Mouse (Mus musculus): ENCODE measurements around the gene F2r.

Gene F2r

DNA sequence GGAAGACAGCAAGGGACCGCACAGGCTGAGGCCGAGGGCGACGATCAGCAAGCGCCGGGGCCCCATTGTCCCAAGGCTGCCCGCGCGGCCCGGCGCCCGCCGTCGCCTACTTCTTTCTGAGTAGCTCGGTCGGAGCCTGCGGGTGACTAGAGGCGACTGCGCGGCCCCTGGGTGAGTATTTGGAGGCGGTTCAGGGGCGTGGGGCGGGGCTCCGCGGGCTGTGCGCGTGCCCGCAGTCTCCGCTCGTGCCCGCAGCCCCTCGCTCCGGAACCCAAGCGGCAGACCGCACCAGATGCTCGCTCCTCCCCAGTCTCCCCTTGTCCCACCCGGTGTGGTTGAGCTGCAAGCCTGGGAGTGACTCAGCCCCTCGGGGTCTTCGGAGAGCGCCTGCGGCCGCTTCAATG lies at the start of gene F2r:
F2r (minus strand) TSS at position 179 of the 404 bp plus-strand sequence.
- peak; percentile 41 for DNase-seq (ENCODE audit: low spot score in 2 of 2)

DNA sequence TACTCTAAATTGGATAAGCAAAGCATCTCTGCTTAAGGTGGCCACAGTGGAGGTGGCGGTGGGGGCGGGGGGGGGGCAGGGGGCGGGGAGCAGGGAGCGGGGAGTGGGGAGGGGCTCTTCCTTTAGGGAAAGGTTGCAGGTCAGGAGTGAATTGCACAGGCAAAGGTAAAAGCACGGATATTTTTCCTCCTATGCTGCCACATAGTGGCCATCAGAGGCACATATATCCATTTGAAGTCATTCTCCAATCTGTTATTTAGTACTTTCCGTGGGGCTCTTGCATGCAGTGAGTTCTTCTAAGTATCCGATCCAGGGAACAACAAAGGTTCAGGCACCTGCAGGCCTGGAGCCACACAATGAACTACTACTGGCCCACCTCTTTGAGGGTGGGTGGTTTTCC lies 49.0 kb upstream of the F2r start:
- no peak for DNase-seq (ENCODE audit: low spot score in 2 of 2)

DNA sequence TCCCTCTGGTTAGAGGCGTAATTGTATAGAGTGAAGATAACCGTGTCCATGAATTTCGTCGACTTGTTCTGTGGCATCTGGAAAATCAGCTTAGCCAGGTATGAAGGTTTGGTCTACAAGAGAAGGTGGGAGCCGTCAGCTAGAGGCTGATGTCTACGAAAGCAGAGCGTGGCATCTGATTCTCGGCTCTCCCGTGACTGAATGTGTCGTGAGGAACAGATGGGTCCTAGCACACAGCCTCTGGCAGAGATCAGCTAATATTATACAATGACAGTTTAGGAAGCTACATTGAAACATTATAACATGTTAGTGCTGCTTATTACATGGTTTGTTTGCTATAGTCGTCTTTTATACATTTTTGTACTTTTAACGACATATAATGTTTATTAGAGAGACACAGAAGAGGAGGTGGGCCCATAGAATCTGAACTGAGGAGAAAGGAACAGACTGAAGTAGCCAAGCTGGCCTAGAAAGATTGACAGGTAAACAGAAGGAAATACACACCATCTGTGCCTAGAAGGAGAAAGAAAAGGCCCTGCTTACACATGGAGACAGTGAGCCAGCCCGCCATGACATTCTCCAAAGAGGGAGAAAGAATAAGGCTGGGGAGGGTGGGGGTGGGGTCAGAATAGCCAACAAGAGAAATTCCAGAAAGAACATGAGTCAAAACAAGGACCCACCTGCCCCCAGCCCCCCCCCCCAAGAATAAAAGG lies 47.5 kb upstream of the F2r start:
- DNase-seq (ENCODE audit: low spot score in 2 of 2), result no peak

DNA sequence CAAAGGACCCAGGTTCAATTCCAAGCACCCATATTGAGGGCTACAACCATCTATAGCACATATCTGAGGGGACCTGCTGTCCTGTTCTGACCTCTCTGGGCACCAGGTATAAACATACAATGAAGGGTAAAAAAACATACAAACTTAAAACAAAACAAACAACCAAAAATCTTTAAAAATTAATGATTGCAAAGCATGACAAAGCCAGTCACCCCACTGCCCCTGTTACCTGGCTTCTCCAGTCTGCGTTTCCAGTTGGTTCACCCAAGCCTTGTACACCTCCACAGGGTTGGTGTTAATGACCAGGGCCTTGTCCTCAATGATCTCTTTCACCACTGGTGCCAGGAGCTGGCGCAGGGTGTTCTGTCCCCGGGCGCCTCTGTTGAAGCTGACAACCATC lies 45.5 kb upstream of the F2r start:
- no peak for DNase-seq (ENCODE audit: low spot score in 2 of 2)

DNA sequence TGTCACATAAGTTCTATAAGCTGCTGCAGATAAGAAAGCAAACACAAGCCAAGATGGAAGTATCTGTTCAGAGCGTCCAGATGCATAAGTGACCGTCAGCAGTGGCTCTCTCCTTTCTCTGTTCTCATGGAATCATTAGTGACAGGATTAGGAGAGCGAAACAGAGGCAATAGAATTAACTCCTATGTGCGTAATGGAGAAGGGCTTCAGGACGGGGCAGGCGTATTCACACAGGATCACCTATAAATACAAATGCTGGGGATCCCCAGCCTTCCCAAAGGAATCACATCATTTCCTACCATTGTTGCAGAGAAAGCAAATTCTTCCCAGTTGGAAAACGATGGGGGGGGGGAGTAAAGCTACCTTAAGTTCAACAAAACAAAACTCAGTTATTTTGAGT lies 41.1 kb upstream of the F2r start:
- DNase-seq (ENCODE audit: low spot score in 2 of 2), result no peak

DNA sequence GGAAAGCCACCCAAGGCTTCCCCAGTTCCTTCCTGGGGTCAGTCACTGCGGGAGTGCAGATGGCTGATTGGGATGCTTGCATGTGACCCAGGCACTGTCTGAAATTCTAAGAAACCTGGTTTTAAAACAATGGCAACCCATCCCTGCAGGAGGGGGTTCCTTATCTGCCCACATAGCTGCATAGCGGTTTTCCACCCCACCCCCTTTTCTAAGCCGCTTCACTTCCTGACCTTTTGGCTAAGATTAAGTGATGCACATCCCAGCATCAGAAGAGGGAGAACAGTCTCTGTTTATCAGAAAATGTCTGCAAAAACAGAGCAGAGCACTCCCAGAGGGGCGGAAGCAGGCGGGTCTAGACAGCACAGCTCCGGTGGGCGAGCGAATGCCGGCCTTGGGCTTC lies 38.9 kb upstream of the F2r start:
- DNase-seq (ENCODE audit: low spot score in 2 of 2), result no peak

DNA sequence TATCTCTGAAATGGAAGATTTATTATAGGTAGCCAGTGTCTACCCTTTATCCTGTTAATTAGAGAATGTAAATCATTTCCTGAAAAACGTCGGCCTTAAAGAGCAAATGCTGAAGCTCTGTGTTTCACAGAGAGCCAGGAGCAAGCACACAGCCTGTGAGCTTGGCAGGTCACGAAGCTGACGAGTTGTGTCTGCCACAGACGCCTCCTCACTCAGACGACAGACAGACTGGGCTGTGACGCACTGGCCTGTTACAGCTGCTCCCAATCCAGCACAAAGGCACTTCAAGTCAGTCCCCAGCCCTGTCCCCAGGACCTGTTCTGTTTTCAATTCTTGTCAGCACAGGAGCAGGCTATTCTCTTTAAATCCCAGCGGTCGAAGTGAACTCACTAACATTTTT lies 37.0 kb upstream of the F2r start:
- DNase-seq (ENCODE audit: low spot score in 2 of 2), result peak in 1 of 2 experiments; percentile 13

DNA sequence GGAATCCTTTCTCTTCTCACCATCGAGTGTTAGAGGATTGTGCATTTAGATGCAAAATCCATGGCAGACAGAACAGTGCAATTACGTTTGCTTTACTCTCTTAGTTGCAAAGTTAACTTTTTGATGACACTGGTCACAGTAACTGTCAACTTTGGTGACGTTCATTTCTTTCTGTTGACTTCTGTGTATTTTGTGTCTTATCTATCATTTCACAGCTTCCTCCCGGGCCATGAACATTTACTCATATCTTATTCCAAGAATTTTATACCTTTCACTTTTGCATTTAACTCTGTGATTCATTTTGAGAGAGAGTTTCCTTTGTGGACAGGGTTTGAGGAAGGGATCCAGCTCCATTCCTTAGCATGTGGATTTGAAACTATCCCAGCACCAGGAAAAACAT lies 35.4 kb upstream of the F2r start:
- no peak for DNase-seq (ENCODE audit: low spot score in 2 of 2)

DNA sequence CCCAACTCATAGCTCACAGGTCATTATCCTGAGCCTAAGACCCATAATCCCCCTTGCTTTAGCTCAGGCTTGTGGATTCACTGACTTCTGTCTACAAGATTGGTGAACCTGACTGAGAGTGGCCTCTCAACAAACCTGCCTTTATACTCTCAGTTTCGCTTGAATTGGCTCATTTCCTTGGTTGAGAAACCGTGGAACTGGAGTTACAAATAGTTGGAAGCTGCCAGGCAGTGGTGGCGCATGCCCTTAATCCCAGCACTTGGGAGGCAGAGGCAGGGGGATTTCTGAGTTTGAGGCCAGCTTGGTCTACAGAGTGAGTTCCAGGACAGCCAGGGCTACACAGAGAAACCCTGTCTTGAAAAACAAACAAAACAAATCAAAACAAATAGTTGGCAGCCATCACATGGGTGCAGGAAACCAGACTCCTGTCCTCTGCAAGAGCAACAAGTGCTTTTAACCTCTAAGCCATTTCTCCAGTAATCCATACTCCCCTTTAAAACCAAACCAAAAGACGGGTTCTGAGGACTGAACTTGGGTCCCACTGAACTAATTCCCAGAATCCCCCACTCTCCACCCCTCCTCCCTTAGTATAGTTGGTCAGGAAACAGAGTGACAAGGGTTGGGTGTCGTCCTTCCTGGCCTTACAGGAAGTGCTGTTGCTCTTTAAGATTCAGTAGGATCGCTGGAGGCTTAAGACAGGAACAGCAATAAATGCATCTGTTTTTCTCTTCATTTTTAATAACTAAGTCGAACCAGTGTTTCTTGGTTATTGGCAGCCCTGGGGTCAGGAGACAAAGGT lies 33.8 kb upstream of the F2r start:
- no peak for DNase-seq (ENCODE audit: low spot score in 2 of 2)

DNA sequence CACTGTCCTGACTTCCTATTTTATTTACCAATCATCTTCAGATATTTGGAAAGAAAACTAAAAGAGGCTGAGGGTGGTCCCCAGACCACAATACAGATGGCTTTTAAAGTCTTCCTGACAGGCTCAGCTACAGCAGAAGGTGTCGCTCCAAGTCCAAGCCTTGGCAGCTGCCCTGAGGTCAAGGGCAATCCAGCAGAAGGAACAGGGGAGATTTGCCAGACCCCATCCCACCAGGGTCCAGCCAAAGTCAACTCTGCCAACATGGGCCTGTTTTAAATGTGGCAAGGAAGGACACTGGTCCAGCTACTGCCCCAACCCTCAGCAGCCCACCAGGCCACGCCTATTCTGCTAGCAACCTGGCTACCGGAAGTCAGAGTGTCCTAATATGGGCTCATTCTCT lies 31.7 kb upstream of the F2r start:
- no peak for DNase-seq (ENCODE audit: low spot score in 2 of 2)

DNA sequence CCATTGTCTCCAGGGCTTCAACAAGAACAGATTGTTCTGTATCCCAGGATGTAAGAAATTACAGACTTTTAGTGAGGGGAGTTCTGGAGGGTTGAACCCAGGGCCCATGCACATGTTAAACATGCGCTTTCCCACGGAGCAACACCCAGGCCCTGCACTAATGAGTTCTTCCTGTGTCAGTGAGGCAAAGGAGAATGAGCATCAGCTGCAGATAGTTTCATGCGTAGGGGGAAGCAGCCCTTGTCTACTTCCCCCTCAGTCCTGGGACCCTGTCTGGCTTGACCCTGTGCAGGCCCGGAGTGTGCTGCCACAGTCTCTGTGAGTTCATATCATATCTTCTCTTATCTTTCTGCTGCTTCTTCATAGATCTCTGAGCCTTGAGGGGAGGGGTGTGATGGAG lies 29.0 kb upstream of the F2r start:
- DNase-seq (ENCODE audit: low spot score in 2 of 2), result no peak

DNA sequence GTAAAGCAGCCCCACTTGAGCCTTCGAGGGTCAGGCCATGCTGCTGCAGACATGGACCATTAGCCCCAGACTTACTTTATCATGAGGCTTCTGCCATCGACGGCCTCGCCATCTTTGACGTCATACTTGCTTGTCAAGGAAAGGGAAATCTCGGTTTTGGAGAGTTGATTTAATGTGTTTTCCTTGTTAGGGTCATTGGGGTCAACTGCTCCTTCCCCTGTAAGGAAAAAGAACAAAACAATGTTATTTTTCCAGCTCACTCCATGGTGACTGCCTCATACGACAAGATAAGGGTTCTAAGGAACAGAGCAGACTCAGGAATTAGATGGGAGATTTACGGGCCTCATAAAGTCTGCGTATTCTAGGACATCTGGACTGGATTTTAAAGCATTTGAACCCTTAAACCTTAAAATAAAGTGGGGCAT lies 28.4 kb upstream of the F2r start:
- DNase-seq (ENCODE audit: low spot score in 2 of 2), result no peak

DNA sequence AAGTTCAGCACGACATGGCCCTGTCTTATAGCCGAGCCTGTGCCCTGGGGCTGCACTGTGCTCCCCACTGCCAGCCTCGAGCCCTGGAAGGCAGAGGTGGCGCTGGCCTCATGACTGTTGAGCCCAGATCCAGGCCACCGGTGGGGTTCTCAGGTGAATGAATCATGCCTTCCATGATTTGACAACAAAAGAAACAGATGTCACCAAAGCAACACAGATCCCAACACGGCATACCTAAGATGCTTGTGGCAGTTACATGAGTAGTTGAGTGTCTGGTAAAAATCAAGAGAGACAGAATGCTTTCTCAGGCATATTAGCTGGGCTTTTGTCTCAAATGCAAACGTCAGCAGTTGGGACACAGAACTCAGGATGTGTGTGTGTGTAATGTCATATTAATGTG lies 25.5 kb upstream of the F2r start:
- DNase-seq (ENCODE audit: low spot score in 2 of 2), result no peak

DNA sequence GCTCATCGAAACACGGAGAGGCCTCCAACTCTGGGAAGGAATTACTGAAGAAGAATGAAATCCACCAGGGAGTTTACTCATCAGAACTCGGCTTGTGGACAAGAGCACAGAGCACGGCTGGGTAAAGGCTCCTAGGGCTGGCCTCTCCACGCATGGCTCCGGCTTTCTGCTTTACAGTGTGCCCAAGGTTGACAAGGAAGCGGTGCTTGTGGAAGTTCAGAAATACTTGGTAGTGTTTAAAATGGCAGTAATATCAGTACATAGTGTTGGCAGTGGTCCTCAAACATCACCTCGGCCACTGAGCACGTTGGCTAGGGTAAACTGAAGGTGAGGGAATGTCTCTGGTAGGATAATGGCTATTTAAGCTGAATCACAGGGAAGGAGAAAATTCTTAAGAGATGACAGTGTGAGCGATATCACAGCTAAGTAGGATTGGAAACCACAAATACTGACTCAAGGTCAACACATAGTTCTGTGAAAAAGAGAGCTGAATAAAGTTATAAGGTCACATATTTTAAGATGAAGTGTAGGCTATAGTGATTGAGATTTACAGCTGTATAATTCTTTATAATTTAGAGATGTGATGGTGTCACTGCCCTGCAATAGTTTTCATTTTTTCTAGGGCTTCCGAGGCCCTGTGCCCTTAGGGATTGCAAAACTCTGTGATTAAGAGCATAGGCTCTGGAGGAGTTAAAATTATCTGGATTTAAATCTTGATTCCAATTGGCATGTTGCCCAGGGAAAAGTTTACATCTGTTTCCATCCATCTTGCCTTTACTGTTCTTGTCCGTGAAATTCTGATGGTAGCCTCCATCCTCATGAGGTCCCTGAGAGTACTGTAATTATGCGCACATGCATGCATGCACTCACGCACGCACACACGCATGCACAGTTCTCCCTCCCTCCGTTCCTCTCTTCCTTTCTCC lies 23.0 kb upstream of the F2r start:
- DNase-seq (ENCODE audit: low spot score in 2 of 2), result no peak

DNA sequence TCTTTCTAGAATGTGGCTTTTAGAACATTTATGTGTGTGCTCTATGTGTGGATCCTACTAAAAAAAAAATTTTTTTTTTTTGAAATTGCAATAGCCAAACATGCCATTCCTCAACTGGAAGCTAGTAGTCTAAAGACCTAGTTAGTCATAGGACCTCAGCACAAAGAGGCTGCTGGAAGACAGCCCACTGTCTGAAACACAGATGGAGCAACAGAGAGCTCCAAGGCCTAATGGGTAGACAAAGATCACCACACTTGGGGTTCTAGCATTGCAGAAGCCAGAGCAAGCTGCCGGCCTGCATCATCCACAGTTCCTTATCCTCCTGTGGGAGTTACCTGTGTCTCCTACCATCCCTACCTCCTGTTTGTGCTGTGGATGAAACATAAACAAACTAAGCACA lies 22.1 kb upstream of the F2r start:
- DNase-seq (ENCODE audit: low spot score in 2 of 2), result no peak

DNA sequence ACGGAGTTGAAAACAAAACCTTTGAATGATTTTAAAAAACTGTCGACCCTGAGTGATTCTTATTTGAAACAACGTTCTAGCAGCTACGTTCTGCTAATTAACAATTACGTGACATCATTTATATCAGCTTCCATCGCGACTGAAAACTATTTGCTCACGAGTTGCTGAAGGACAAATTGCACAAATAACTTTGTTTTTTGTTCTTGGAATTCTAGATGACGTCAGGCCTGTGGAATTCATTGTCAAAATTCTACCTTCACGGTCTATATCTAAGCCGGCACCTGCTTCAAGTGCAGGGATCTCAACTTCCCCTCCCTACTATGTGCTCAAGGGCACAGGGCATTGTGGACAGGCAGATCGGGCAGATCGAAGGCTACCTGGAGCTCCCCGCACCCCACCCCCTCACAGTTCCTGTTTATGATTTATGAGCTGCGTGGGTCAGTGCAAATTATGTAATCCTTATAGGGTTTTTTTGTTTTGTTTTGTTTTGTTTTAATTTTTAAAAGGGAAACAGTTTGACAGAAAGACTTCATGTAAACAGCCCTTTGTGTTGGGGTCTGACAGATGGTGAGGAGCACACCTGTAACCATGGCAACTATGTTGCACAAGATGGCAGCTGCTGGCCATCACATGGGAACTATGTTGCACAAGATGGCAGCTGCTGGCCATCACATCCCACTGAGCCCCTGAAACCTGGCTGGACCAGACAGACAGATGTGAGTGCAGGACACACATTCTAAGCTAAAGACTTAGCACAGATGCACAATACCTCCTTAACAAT lies 21.2 kb upstream of the F2r start:
- no peak for DNase-seq (ENCODE audit: low spot score in 2 of 2)

DNA sequence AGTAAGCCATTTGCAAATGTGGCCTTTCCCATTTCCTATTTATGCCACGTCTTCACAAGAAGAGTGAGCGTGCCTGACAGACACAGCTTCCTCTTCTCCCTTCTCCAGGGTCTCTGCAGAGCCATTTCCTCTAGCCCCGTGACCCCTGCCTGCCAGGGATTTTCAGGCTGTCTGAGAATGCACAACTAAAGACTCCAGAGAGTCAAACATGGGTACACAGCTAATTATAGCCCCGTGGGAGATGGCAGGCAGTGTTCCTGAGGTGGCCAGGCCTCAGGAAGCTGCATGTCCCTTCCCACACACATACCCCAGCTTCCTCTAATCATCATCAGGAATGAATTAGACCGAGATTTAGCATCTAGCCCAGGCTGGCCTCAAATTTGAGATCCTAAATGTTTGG lies 20.6 kb upstream of the F2r start:
- no peak for DNase-seq (ENCODE audit: low spot score in 2 of 2)

DNA sequence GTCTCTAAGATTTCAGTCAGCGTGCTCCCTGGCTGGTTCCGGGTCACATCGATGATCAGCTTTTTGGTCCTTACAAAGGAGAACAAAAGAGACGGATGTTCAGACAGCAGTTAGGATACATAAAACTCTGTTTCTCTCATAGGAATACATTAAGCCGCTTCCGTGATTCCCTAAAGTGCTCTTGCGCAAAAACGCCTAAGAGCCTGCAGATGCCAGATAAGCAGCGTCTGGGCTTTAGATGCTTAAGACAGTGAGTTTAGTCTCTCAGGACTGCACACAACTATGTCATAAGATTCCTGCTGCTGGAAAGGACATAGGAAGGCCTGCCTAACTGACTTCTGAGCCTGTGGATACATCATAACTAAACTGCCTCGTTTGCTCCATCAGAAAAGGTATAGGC lies 19.4 kb upstream of the F2r start:
- no peak for DNase-seq (ENCODE audit: low spot score in 2 of 2)

DNA sequence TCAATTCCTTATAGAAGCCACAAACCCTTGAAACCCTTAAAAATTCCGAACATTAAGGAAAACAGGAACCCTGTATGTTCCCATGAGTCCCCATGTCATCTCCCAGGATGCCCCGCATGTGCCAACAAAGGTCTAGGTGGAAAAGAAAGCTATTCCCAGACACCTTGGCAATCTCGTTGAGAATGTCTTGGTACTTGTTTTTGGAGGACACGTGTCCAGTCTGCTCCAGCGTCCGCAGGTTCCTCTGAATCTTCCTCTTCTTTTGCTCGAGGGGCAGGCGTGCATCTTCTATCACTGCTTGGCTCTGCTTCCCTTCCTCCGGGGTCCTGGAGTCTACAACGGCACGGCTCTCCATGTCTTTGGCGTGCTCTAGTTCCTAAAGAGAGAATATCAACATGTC lies 17.0 kb upstream of the F2r start:
- DNase-seq (ENCODE audit: low spot score in 2 of 2), result no peak

DNA sequence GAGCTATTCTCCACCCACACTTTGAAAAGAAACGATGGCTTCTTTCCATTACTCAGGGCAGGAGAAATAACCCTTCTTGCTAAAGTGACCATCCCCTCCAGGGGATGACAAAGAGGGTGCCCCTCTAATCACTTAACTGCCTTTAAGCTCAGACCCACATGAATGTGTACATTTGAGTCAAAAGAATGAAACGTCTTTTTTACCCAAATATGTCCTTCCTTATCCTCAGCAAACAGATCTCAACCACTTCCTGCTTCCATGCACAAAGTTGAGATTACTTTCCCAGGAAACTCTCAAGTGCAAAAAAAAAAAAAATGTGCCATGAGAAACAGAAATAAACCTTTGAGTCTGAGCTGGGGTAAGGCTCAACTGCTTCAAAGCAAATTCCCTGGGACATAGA lies 16.2 kb upstream of the F2r start:
- DNase-seq (ENCODE audit: low spot score in 2 of 2), result no peak

DNA sequence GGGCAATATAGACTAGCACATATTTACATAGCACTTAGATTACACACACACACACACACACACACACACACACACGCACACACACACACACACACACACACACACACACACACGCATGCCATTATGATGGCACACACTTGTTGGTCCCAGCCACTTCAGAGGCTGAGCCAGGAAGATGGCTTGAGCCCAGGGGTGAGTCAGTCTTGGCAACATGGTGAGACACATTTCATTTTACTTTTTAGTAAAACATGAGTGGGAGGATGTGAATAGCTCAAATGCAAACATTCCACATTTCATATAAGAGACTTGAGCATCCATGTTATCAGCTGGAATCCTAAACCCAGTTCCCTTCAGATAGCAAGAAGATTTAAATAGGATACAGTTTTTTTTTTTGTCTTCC lies 15.1 kb upstream of the F2r start:
- DNase-seq (ENCODE audit: low spot score in 2 of 2), result peak in 1 of 2 experiments; percentile 32

DNA sequence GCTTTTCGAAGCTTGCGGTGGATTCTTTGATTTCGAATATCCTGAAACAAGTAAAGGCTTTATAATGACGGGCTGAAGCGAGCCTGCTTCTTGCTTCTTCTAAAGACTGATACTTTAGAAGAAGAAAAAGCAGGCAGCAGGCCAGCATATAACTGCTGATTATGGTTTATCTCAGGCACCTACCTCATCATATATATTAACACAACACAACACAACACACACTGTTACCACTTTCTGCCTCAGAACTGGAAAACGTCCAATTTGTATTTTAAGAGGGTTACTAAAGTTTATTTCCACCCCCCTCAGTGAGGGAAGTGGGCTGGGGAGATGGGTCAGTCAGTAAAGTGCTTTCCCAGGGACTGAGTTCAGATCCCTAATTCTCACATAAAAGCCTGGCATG lies 13.9 kb upstream of the F2r start:
- no peak for DNase-seq (ENCODE audit: low spot score in 2 of 2)

All from right cerebral cortex, adult 2 months (tissue).